Mouse (Mus musculus) stomach, embryonic 14.5 days (tissue): Measurements from ENCODE around the gene Smad5. TPM values are rescaled to one million over a fixed set of nuclear protein-coding genes. Genes with fewer than 3 reads are reported as not detected.

Experiments
- ATAC-seq: fragments of 200-750 bp; cut with Nextera tagmentation; 2 replicates; pipeline ENCODE4 v1.8.0; 2017; ENCODE audit warnings: low read depth, moderate TSS enrichment; ENCODE audit not compliant: insufficient number of reproducible peaks, insufficient read depth, low FRiP score
- H3K27ac ChIP-seq: fragments of 300-500 bp; sonication (generic); 2 replicates; pipeline ENCODE4 v1.5.1; 2014; ENCODE audit warnings: mild to moderate bottlenecking, low read length, moderate library complexity, mixed read lengths
- H3K27me3 ChIP-seq: fragments of 300-500 bp; sonication (generic); 2 replicates; pipeline ENCODE4 v1.6.1; 2014; ENCODE audit warnings: low read length, control low read depth, mixed read lengths; ENCODE audit not compliant: control insufficient read depth, insufficient read depth
- H3K36me3 ChIP-seq: fragments of 300-500 bp; sonication (generic); 2 replicates; pipeline ENCODE4 v1.6.1; 2014; ENCODE audit warnings: mild to moderate bottlenecking, control low read depth, low read length, moderate library complexity, mixed read lengths; ENCODE audit not compliant: control insufficient read depth, insufficient read depth
- H3K4me1 ChIP-seq: fragments of 300-500 bp; sonication (generic); 2 replicates; pipeline ENCODE4 v1.6.1; 2014; ENCODE audit warnings: low read length, control low read depth, mixed read lengths; ENCODE audit not compliant: control insufficient read depth, insufficient read depth
- H3K4me2 ChIP-seq: fragments of 300-500 bp; sonication (generic); replicated peaks from 2 replicates; pipeline ENCODE4 v1.6.1; 2014; ENCODE audit warnings: low read depth, low read length, control low read depth
- H3K4me3 ChIP-seq: fragments of 300-500 bp; sonication (generic); 2 replicates; pipeline ENCODE4 v1.5.1; 2014; ENCODE audit warnings: low read depth, low read length, control low read depth
- H3K9ac ChIP-seq: fragments of 300-500 bp; sonication (generic); replicated peaks from 2 replicates; pipeline ENCODE4 v1.6.1; 2014; ENCODE audit warnings: low read depth, mild to moderate bottlenecking, control low read depth, low read length, moderate library complexity, mixed read lengths
- H3K9me3 ChIP-seq: fragments of 300-500 bp; sonication (generic); 2 replicates; pipeline ENCODE4 v1.6.1; 2016; ENCODE audit warnings: low read depth, low read length, control low read depth; ENCODE audit not compliant: control insufficient read depth
- WGBS: fragments of 180-500 bp; shearing (Covaris S2); extraction: QIAGEN DNeasy Blood & Tissue Kit; methylation state at CpG from one replicate; pipeline ENCODE4 v1.1.7; 2014; 5-methylcytosine and 5-hydroxymethylcytosine counted together
- polyA plus RNA-seq: library from polyadenylated mRNA; unstranded; fragments of >200 nt; fragmentation: Nextera tagmentation; extraction: Ambion mirVana; gene quantifications from 2 replicates; pipeline ENCODE4 v1.2.1, GENCODE M21; 2014

The Smad5 gene
- polyA plus RNA-seq, 1 experiment from 2014 or later, result 52.7 TPM

- Histone ChIP-seq H3K9ac (no peak overlapping the region), H3K27me3 (no peaks in the 10 kb centered on the region), H3K9me3 (no peaks in the 10 kb centered on the region), H3K27ac (no peak overlapping the region), H3K36me3 (no peaks in the 10 kb centered on the region), H3K4me1 (peaks cover 9% of the 10 kb centered on the region; the same call in 1 of the 2 replicates), H3K4me2 (no peak overlapping the region), H3K4me3 (no peak overlapping the region)
- WGBS, result 36% methylated on average over 5 of the region's 5 CpGs
- ATAC-seq, result no peak
Observed at GRCm38 (mm10) chr13:56766211-56766610, 63.4 kb downstream of the Smad5 start.

GRCm38 (mm10) chr13:56769431-56769830 lies 66.6 kb downstream of the Smad5 start:
- ATAC-seq, result no peak
- Histone ChIP-seq H3K9me3 (no peaks in the 10 kb centered on the region), H3K27ac (no peak overlapping the region), H3K36me3 (no peaks in the 10 kb centered on the region), H3K27me3 (no peaks in the 10 kb centered on the region), H3K4me2 (no peak overlapping the region), H3K4me1 (peaks cover 9% of the 10 kb centered on the region; the same call in 1 of the 2 replicates), H3K4me3 (no peak overlapping the region), H3K9ac (no peak overlapping the region)
- WGBS, result 23% methylated on average over 4 of the region's 4 CpGs

GRCm38 (mm10) chr13:56770136-56770578 lies 67.3 kb downstream of the Smad5 start:
- Histone ChIP-seq H3K9ac (no peak overlapping the region), H3K36me3 (no peaks in the 10 kb centered on the region), H3K27ac (no peak overlapping the region), H3K9me3 (no peaks in the 10 kb centered on the region), H3K4me3 (no peak overlapping the region), H3K4me2 (no peak overlapping the region), H3K27me3 (no peaks in the 10 kb centered on the region), H3K4me1 (peaks cover 7% of the 10 kb centered on the region; the same call in 1 of the 2 replicates)
- ATAC-seq, result no peak
- WGBS, result 43% methylated on average over 1 of the region's 1 CpGs

GRCm38 (mm10) chr13:56770786-56771185 lies 68.0 kb downstream of the Smad5 start:
- Histone ChIP-seq H3K4me3 (no peak overlapping the region), H3K4me2 (no peak overlapping the region), H3K27me3 (no peaks in the 10 kb centered on the region), H3K9me3 (no peaks in the 10 kb centered on the region), H3K36me3 (no peaks in the 10 kb centered on the region), H3K4me1 (0 out of 2 replicates have a peak, but pooled peaks cover 5% of the 10 kb centered on the region), H3K27ac (no peak overlapping the region), H3K9ac (no peak overlapping the region)
- no peak for ATAC-seq
- 66% methylated on average over 5 of the region's 5 CpGs for WGBS

- 33% methylated on average over 3 of the region's 3 CpGs for WGBS
- no peaks in the 10 kb centered on the region for H3K9me3 ChIP-seq
- no peak for ATAC-seq
- no peak overlapping the region for H3K4me2 ChIP-seq
- no peak overlapping the region for H3K9ac ChIP-seq
- H3K4me3 ChIP-seq, result no peak overlapping the region
- no peaks in the 10 kb centered on the region for H3K36me3 ChIP-seq
- no peaks in the 10 kb centered on the region for H3K27me3 ChIP-seq
- H3K4me1 ChIP-seq, result 0 out of 2 replicates have a peak, but pooled peaks cover 5% of the 10 kb centered on the region
- no peak overlapping the region for H3K27ac ChIP-seq
Observed at GRCm38 (mm10) chr13:56772592-56772991, 69.8 kb downstream of the Smad5 start.

GRCm38 (mm10) chr13:56773262-56773870 lies 70.6 kb downstream of the Smad5 start:
- no peak overlapping the region for H3K27ac ChIP-seq
- no peak for ATAC-seq
- H3K9ac ChIP-seq, result no peak overlapping the region
- H3K27me3 ChIP-seq, result no peaks in the 10 kb centered on the region
- no peaks in the 10 kb centered on the region for H3K36me3 ChIP-seq
- H3K4me2 ChIP-seq, result no peak overlapping the region
- H3K4me1 ChIP-seq, result 0 out of 2 replicates have a peak, but pooled peaks cover 5% of the 10 kb centered on the region
- no peak overlapping the region for H3K4me3 ChIP-seq
- H3K9me3 ChIP-seq, result no peaks in the 10 kb centered on the region
- WGBS, result 43% methylated on average over 14 of the region's 14 CpGs

GRCm38 (mm10) chr13:56774304-56774703 lies 71.5 kb downstream of the Smad5 start:
- H3K9me3 ChIP-seq, result no peaks in the 10 kb centered on the region
- H3K27me3 ChIP-seq, result no peaks in the 10 kb centered on the region
- H3K9ac ChIP-seq, result no peak overlapping the region
- no peak overlapping the region for H3K4me3 ChIP-seq
- H3K4me2 ChIP-seq, result no peak overlapping the region
- no peak overlapping the region for H3K27ac ChIP-seq
- H3K36me3 ChIP-seq, result no peaks in the 10 kb centered on the region
- ATAC-seq, result no peak
- WGBS, result 42% methylated on average over 5 of the region's 5 CpGs
- 0 out of 2 replicates have a peak, but pooled peaks cover 5% of the 10 kb centered on the region for H3K4me1 ChIP-seq

- no peak overlapping the region for H3K9ac ChIP-seq
- no peaks in the 10 kb centered on the region for H3K36me3 ChIP-seq
- H3K4me3 ChIP-seq, result no peak overlapping the region
- no peaks in the 10 kb centered on the region for H3K27me3 ChIP-seq
- no peaks in the 10 kb centered on the region for H3K9me3 ChIP-seq
- no peaks in the 10 kb centered on the region for H3K4me1 ChIP-seq
- 71% methylated on average over 13 of the region's 13 CpGs for WGBS
- ATAC-seq, result no peak
- no peak overlapping the region for H3K27ac ChIP-seq
- no peak overlapping the region for H3K4me2 ChIP-seq
Observed at GRCm38 (mm10) chr13:56780746-56781469, 78.1 kb downstream of the Smad5 start.
